Mouse (Mus musculus): ENCODE measurements around the gene Zscan10.

Gene Zscan10

GRCm38 (mm10) chr17:23654001-23654400, 53.3 kb downstream of the Zscan10 start:
- no peak for DNase-seq

- DNase-seq = no peak
Observed at GRCm38 (mm10) chr17:23654410-23654809, 53.8 kb downstream of the Zscan10 start.

GRCm38 (mm10) chr17:23658450-23658849, 57.8 kb downstream of the Zscan10 start:
- DNase-seq = no peak

- DNase-seq = no peak
Observed at GRCm38 (mm10) chr17:23660117-23660875, 59.6 kb downstream of the Zscan10 start, which contains the start of gene Bicdl2. Bicdl2 (plus strand) TSS chr17:23660506.
